Mouse (Mus musculus): ENCODE data around the gene Rhbdl1.

The Rhbdl1 gene

DNA sequence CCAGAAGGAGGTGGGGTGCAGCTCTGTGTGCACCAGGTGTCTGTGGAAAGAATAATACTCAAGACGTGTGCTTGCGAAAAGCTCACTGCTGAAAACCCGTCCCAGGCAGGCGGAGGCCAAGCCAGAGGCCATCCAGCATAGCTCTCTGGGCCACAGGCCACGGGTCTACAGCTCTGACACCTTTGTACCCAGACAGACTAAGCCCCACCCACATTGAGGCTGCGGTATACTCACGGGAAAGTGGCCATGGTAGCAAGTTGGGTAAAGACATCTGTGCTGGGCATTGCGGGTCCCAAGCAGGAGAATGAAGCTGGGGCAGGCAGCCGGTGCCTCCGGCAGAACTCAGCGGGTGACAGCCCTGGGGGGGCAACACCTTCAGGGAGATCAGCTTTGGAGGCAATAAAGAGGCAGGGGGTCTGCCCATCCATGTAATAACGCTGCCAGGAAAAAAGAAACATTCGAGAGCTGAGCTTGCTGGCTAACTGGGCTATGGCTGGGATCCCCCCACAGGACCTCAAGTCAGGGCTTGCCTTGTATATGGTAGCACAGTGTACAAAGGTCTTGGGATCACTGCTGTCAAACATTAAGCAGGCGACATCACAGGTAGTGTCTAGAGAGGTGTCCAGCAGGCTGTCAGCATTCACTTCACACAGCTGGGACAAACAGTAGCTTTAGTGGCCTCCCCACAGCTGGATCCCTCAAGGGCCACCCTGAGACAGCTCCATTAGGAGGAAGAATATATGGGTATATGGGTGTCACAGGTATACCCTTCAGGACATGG is 2.5 kb upstream of the Rhbdl1 start:
- DNase-seq (ENCODE audit: low read depth, low spot score), result no peak

DNA sequence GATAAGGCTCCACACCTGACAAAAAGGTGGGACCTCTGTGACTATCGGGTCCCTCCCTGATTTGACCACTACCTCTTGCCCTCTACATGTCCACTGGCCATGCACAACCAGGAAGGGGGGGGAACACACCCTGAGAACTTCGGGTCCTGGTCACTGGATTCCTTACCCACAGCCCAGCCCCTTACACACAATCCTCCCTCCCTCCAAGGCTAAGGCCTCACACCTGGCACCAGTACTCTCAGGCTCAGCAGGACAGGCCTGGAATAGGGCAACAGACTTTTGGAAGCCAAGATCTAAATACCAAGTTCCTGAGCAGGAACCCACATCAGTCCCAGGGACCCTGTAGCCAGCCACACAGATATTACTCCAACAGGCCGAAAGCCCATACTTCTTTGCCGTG is 1.8 kb upstream of the Rhbdl1 start:
- no peak for DNase-seq (ENCODE audit: low read depth, low spot score)

DNA sequence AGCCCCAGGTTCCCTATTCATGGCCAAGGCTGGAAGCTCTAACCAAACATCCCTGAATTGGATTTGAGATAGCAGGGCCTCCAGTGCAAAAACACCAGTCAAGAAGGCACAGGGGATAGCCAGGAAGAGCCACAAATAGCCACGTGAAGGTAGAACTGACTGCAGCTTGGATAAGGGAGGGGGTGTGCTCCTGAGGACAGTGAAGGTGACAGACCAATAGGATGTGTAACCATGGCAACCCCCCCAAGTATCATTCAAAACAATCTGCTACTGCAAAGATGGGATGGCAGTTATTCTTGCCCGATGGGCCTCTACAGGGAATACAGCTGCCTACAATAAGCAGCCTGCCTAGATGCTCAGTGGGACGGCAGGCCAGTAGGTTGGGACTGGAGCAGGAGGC is 438 bp upstream of the Rhbdl1 start:
- DNase-seq (ENCODE audit: low read depth, low spot score), result no peak

DNA sequence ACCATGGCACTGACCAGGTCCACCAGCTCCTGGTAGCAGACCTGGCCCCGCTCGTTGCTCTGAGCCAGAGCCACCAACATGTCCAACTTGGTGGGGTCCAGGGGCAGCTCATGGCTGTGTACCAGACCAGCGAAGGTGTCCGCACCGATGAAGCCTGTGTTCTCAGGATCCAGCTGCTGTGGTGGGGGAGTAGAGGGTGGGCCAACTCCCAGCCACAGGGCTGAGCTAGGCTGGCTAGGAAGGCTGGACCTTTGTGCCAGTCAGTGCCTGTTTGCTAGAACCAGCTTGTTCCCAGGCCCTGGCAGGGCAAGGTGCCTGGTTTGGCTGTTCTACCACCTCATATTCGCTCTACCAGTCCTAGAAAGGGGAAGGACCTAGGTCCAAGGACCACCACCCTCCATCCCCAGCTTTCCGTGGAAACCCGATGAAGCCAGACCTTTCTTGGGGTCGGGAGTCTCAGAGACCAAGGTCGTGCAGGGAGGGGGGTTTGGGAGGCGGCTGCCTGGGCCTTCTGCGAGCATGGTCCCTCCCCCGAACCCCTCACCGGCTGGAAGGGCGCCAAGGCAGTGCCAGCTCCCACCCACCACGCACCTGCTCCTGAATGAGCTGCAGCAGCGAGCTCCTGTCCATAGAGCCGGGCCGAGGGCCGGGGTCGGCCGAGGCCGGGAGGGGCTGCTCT is 559 bp downstream of the Rhbdl1 start:
- DNase-seq (ENCODE audit: low read depth, low spot score), result no peak

DNA sequence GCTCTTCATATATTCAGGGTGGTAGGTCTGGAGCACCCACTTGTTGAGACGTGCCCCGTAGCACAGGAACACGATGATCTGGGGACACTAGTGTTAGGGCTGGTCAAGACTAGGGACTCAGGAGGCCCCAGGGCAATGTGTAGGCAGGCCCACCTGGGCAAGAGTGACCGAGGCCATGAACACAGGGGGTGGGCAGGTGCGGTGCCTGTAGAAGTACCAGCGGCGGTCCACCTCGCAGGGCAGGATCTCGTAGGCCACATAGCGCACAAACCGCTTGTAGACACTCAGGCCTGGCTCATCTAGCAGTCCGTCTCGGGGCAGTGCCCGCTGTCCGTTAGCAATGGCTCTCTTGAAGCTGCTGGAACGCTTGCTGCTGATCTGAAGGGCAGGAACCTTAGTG is 1.3 kb downstream of the Rhbdl1 start:
- no peak for DNase-seq (ENCODE audit: low read depth, low spot score)

DNA sequence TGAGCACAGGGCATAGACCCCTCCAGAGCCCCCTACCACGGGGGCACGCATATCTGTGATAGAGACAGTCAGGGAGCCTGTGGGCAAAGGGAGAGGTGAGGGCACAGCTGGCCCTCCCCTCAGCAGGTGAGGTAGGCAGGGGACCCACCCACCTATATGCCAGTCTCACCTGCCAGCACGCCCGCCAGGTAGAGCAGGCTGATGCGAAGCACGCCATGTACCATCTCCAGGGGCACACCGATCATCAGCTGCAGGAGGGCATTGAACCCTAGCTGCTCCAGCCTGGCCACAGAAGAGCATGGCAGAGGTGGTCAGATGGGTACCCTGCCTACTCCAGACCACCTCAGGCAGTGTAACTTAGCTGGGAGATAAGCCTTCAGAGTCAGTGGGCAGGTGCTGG is 1.8 kb downstream of the Rhbdl1 start:
- DNase-seq (ENCODE audit: low read depth, low spot score), result no peak

DNA sequence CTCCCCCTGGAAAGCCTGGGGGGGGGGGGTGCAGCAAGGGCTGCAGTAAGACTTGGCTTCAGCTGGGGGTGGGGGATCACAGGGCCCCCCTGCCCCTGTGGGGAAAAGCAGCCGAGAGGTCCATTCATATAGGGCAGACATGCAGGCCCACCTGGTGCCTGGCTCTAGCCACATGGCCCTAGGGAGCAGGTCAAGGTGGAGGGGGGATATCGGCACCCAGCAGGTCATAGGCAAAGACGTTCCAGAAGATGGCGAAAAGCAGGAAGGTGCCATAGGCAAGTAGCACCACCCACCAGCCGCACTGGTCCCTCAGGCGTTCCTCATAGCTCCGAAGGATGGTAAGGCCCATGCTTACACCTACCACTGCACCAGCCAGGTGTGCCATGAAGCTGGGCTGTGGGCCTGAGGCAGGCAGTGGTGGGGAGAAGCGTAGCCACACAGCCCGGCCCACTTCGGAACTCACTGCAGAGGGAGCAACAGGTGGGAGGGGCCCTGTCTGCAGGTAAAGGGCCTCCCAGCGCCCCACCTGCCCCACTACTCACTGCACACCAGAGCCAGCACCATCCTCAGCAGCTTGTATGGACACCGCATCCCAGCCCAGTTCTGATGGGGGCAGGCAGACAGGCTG is 2.4 kb downstream of the Rhbdl1 start:
- DNase-seq (ENCODE audit: low read depth, low spot score), result no peak

DNA sequence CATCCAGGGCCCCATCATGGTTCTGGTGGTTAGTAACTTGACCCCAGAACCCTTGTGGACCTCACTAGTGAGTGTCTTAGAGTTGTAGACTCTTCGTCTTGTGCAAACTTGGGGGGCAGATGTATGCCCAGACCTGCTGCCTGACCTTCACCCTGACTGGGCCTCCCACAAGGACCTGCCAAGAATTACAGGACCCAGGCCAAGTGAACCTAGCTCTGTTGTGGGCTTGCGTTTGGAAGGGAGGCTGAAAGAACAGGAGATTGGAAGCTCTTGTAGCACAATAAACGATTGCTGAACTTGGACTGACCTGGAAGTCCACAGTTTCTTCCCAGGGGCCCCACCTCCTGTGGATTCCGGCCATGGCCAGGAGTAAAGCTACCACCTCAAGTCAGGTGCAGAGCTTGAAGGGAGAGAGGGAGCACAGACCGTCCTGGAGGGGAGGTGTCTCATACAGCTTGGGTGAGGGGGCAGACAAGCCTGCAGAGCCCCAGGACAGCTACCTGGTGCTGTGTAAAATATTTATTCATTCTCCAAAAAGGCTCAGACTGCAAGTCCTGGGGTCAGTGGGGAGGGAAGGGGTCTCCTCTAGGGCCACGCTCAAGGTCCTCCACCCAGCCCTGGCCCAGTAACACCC is 3.0 kb downstream of the Rhbdl1 start:
- DNase-seq (ENCODE audit: low read depth, low spot score), result no peak

DNA sequence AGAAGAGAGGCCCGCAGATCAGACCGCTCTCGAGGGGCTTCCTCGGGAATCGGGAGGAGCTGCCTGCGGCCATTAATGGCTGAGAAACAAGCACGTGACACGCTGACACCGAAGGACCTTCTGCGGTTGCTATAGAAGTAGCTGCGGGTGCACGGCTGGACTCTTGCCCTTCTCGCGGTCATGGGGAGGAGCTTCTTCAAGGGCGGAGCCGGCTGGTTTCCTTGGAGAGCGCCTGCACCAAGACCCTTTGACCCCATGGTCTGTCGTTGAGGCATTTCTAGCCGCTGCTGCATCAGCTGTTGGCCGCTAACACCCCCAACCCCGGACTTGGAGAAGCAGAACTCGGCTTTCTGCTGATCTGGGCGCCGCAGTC is 3.8 kb downstream of the Rhbdl1 start, which contains the start of gene Stub1:
Stub1 (minus strand) TSS at position 114 of the 373 bp plus-strand sequence.
- DNase-seq (ENCODE audit: low read depth, low spot score), result peak; percentile 89

DNA sequence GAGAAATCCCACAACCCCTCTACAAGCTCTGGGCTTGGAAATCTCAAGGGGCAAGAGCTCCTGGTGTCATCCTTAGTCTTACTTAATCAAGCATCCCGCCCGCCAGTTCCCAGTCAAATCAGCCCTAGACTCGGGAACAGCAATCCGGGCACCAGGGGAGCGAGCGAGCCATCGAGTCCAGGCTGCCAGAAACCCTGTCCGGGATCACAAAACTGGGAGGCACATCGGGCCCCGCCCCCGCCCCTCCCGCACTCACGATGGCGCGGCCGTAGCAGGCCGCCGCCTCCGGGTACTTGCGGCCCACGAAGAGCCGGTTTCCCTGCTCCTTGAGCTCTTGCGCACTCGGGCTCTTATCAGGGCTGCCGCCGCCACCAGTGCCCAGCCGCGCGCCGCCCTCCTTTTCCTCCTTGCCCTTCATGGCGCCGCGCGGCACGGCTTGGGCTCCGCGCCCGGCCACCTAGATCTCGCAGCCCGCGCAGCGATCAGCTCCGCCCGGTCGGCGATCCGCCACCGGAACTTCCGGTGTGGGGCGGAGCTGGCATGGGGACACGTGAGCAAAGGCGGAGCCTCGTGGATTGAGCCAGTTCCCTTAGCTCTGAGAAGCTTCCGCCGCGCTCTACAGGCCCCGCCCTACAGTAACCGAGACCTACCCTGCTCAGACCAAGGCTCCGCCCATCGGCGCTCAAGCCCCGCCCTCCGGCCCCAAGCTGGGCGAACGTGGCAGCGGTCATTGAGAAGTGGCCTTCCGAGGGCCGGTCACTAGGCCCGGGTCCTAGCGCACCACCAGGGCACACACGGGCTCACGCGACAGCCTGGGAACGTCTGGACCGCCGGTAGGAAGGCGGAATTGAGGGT is 4.4 kb downstream of the Rhbdl1 start:
- DNase-seq (ENCODE audit: low read depth, low spot score), result peak; percentile 98

DNA sequence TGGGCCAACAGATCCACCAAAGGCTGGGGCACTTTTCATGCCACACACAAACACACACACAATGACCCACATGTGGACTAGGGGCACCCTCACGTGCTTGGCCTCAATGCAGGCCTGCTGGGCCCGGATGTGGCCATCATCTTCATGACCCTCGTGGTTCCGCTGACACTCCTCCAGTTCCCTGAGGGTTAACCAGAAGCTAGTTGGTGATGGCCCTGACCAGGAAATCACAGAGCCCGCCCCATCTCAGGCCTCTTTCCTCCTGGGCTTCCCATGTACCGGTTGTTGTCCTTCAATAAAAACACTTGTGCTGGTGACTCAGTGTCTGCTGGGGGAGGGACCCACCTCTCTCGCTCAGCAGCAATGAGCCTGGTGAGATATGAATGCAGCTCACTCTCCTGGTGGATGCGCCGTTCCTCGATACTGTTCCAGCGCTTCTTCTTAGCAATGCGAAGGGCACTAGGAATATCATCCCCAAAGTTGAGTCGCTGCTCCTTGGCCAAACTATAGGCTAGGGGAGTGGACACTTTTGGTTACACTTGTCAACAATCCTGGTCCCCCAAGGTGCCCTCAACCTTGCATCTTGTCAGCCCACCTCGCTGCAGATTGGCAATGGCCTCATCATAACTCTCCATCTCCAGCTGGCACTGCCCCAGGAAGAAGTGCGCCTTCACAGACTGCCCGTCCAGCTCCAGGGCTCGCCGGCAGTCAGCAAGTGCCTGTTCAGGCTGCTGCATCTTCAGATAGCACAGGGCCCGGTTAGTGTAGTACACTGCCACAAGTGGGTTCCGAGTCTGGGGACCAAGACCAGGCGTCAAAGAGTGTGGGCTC is 5.4 kb downstream of the Rhbdl1 start:
- DNase-seq (ENCODE audit: low read depth, low spot score), result no peak

DNA sequence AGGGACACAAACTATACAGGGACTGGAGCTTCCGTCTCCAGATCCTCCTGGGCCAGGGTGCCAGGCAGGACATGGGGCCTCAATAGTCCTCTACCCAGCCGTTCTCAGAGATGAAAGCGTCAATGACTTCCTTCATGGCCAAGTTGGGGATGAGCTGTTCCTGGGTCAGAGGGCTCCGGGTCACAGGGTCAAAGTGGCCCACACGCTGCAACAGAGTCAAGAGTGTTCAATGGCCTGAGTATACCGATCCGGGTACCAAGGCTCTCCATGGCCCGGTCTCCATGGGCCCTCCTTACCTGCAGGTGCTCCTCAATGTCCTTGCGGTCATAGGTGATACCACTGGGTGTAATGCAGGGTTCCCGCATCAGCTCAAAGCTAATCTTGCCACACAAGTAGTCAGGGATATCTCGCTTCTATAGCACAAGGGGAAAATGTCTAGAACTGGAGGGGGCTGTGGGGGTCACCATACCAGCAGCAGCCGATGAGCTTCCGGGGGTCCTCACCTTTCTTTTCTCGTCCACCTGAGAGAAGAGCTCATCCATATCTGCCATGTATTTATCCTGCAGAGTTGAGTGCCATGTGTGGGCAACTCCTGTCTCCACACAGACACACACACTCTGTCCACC is 6.2 kb downstream of the Rhbdl1 start:
- DNase-seq (ENCODE audit: low read depth, low spot score), result no peak

DNA sequence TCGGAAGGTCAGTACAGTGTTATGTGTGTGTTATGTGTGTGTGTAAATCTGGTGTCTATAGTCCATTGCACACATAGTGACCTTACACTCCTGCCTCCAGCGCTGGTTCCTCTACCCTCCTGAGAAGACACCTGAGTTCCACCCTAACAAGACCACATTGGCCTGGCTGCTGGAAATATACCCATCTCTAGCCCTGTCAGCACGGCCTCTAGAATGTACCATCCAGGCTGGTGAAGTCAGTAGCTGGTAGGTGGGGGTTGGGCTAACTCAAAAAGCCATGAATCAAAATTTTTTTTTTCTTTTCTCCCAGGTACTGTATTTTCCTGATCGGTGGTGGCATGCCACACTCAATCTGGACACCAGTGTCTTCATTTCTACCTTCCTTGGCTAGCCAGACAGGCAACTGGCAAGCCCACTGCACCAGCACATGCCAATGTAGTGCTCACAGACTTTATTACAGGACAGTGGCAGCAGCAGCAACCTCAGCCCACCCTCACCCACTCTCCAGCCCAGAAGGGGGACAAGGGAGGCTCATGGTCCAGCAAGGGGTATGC is 6.8 kb downstream of the Rhbdl1 start:
- DNase-seq (ENCODE audit: low read depth, low spot score), result no peak

DNA sequence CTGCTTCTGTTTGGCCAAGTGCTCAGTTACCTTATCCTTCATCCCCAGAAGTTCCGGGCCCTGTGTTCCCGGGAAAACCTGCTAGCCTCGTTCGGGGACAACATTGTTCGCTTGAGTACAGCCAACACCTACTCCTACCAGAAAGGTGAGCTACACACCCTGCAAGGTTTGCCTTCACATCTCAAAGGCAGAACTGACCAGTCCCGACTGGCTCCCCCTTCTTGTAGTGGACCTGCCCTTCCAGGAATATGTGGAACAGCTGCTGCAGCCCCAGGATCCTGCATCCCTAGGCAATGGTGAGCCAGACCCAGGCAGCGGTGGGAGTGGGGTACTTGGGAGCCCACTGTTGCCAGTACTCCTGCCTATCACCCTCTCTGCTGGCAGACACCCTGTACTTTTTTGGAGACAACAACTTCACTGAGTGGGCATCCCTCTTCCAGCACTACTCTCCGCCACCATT is 7.5 kb downstream of the Rhbdl1 start:
- no peak for DNase-seq (ENCODE audit: low read depth, low spot score)

DNA sequence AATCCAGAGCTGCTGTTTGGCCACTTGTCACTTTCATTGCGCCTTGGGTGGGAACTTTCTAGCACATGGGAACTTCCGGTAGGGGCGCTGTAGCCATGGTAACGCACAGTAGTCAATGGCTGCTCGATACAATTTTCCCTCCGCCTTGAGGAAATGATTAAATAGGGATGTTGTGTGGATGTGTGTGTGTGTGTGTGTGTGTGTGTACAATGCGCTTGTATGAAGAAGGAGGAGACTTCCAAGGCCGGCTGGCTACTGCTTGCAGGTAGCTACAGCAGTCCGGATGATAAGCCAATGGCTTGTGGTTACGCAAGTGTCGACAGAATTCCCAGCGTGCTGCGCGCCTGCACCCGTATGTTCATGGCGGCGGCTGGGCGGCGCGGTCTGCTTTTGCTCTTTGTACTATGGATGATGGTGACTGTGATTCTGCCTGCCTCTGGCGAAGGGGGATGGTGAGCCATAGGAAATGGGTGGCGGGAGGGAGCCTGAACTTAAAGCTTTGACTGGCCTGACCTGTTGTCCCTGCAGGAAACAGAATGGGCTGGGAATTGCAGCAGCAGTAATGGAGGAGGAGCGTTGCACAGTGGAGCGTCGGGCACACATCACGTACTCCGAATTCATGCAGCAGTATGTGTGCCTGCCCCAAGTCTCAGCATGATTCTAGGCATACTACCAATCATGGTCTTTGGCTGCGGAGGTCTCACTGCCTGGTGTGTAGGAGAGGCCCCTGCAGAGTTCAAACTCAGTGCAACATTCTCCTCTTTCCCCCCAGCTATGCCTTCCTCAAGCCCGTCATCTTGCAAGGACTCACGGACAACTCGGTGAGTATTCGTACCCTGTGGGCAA is 8.2 kb downstream of the Rhbdl1 start, which contains the start of gene Jmjd8:
Jmjd8 (plus strand) TSS at position 156 of the 846 bp plus-strand sequence.
- DNase-seq (ENCODE audit: low read depth, low spot score), result peak; percentile 75

DNA sequence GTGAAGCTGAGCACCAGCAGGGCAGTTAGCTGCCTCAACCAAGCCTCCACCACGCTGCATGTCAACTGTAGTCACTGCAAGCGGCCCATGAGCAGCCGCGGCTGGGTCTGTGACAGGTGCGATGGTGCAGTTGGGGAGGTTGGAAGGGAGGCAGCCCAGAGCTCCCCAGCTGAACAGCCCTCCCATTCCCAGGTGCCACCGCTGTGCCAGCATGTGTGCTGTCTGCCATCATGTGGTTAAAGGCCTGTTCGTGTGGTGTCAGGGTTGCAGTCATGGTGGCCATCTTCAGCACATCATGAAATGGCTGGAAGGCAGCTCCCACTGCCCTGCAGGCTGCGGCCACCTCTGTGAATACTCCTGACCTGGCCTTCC is 8.9 kb downstream of the Rhbdl1 start:
- no peak for DNase-seq (ENCODE audit: low read depth, low spot score)

DNA sequence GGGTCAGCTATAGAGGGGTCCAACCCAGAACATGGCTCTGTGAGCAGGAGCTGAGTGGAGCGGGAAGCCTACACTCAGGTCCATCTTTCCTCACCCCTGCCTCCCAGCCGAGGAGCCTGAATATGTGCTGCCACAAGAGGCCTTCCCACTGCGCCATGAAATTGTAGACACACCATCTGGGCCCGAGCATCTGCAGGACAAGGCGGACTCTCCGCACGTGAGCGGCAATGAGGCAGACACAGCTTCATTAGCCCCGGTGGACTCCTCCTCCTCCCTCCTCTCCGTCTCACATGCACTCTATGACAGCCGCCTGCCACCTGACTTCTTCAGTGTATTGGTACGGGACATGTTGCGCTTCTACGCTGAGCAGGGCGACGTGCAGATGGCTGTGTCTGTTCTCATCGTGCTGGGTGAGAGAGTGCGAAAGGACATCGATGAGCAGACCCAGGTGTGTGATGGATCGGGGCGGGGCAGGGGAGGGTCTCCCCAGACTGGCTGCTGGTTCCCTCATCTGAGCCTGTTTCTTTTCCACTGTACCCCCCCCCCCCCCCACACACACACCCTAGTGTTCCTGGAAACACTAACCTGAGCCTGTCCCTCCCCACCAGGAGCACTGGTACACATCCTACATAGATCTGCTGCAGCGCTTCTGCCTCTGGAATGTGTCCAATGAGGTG is 9.4 kb downstream of the Rhbdl1 start:
- DNase-seq (ENCODE audit: low read depth, low spot score), result no peak

DNA sequence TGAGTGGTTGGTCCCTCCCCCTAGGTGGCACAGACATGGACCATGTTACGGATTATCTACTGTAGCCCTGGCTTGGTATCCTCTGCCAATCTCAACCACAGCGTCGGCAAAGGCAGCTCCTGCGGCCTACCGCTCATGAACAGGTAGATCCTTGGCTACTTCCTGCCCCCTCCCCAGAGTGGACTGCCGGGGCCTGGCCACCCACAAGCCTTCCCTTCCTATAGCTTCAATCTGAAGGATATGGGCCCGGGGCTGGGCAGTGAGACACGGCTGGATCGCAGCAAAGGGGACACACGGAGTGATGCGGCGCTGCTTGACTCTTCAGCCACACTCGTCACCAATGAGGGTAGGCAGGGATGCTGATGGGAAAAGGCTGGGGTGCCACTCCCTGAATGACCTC is 10.1 kb downstream of the Rhbdl1 start:
- no peak for DNase-seq (ENCODE audit: low read depth, low spot score)

Measured in ES-CJ7 (cell line).